Mouse (Mus musculus): ENCODE measurements at regions not wholly inside any gene's neighbourhood (a gene's known extent, or its start where the extent isn't known, plus 50 kb on each side); places are given as distances from the start of the nearest gene placed in this dataset.
A peak's percentile ranks its signal among the peaks of the same experiment; 100 is the strongest.

DNA sequence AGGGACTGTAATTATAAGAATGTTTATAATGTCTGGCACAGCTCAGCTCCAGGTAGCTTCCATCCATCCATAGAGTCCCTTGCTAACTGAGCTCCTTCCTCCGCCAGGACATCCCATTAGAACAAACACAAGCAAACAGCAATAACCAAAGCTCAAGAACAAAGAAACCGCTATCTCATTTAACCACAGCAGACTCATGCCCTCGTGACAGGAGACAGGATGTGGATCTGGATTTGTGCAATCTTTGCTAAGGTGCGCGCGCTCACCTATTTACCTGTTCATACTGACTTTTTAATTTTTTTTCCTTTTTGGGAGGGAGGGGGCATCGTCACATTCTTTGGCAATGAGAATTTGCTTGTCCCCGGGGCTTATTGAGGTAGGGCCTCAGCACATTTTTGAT, 71.3 kb upstream of the Slc38a2 start:
- TF ChIP-seq EP300 (IDR thresholded peaks at IDR 0.05; ENCODE audit: low read depth) (no peak), CTCF (IDR thresholded peaks at IDR 0.05; ENCODE audit: low read depth) (no peak)
- Histone ChIP-seq H3K27ac (ENCODE audit: low read depth) (no peak overlapping the region; the same call in 1 of the 2 replicates), H3K4me1 (ENCODE audit: insufficient read depth) (peaks cover 18% of the 10 kb centered on the region), H3K27me3 (ENCODE audit: insufficient read depth, low read length) (no peaks in the 10 kb centered on the region), H3K4me2 (ENCODE audit: low read depth, low read length) (no peak overlapping the region), H3K9me3 (ENCODE audit: low read length) (no peaks in the 10 kb centered on the region), H3K36me3 (replicated peaks; ENCODE audit: insufficient read depth, low read length) (no peaks in the 10 kb centered on the region), H3K4me3 (ENCODE audit: low read depth, low read length) (no peak overlapping the region), H3K9ac (replicated peaks) (no peak overlapping the region)
- 71% methylated on average over 8 of the region's 8 CpGs for WGBS (ENCODE audit: insufficient replicate concordance)
- no peak for ATAC-seq
- DNase-seq = no peak

DNA sequence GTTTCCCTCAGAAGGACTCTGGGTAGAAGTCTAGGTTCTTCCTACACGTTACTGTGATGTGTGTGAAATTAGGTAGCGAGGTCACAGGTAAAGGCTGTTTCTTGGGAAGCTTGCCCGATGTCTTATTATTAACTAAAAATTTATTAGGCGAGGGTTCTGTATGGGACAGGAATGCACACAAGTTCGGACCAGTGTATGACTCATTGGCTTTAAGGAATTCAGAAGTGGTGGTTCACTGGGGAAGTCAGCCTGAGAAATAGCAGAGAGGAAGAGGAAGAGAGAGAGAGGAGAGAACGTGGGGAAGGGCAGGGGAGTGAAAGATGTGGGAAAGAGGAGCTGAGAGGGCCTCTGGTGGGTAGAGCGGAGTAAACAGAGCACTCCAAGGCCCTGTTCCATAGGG, 70.8 kb upstream of the Slc38a2 start:
- Histone ChIP-seq H3K4me2 (ENCODE audit: low read depth, low read length) (no peak overlapping the region), H3K4me1 (ENCODE audit: insufficient read depth) (peaks cover 18% of the 10 kb centered on the region), H3K4me3 (ENCODE audit: low read depth, low read length) (no peak overlapping the region), H3K27ac (ENCODE audit: low read depth) (no peak overlapping the region; the same call in 1 of the 2 replicates), H3K36me3 (replicated peaks; ENCODE audit: insufficient read depth, low read length) (no peaks in the 10 kb centered on the region), H3K9ac (replicated peaks) (no peak overlapping the region), H3K27me3 (ENCODE audit: insufficient read depth, low read length) (no peaks in the 10 kb centered on the region), H3K9me3 (ENCODE audit: low read length) (no peaks in the 10 kb centered on the region)
- ATAC-seq (no peak), DNase-seq (no peak)
- WGBS (ENCODE audit: insufficient replicate concordance) = 68% methylated on average over 7 of the region's 7 CpGs
- TF ChIP-seq CTCF (IDR thresholded peaks at IDR 0.05; ENCODE audit: low read depth) (no peak), EP300 (IDR thresholded peaks at IDR 0.05; ENCODE audit: low read depth) (no peak)

DNA sequence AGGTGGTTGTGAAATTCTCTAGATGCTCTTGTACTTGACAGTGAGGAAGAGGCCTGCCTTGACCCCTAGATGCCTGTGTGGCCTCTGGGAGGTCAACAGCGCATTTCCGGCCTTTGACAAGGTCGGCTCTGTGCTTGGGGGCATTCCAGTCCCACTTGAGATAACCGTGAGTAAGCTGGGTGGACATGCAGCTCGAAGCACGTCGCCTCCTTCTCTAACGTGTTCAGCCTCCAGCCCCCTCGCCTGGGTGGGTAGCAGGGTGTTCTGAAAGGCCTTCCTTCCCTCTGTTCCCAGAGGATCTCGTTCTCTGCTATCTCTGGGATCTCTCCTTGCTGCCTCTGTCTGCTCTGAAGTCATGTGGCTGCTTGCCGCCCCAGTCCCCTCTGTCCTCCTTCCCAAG, 70.2 kb upstream of the Slc38a2 start:
- Histone ChIP-seq H3K36me3 (replicated peaks; ENCODE audit: insufficient read depth, low read length) (no peaks in the 10 kb centered on the region), H3K4me1 (ENCODE audit: insufficient read depth) (peaks cover 16% of the 10 kb centered on the region), H3K27me3 (ENCODE audit: insufficient read depth, low read length) (no peaks in the 10 kb centered on the region), H3K4me3 (ENCODE audit: low read depth, low read length) (no peak overlapping the region), H3K9ac (replicated peaks) (no peak overlapping the region), H3K9me3 (ENCODE audit: low read length) (no peaks in the 10 kb centered on the region), H3K27ac (ENCODE audit: low read depth) (no peak overlapping the region), H3K4me2 (ENCODE audit: low read depth, low read length) (no peak overlapping the region)
- DNase-seq (no peak), ATAC-seq (no peak)
- TF ChIP-seq CTCF (IDR thresholded peaks at IDR 0.05; ENCODE audit: low read depth) (no peak), EP300 (IDR thresholded peaks at IDR 0.05; ENCODE audit: low read depth) (no peak)
- WGBS (ENCODE audit: insufficient replicate concordance) = 76% methylated on average over 11 of the region's 11 CpGs

DNA sequence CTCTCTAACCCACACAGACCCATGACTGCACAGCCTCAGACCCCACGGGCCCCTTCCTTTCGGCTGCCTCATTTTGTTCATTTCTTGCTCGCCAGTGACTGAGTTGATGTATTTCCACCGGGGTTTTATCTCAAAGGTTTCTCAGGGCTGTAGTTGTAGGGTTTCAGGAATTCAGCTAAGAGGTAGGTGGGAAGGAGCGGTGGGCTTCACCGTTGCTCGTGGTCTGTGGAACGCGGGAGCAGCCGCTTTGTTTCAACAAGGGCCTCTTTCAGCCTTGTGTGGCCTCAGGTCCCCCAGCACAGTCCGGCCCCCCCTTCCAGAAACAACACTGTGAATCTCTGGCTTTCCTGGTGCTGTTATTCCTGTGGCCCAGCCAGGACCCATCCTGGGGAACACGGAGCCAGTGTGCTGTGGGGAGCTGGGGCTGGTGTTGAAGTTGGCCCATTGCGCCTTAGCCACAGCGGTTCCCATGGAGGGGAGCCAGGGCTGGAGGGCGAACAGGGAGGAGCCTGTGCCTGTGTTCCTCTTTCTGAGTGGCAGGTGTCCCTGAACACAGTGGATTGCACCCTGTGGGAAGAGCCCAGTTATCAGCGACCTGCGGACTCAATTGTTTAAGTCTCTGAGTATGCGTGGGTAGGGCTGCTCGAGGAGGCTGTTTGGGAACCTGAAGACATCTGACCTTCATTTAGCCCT, 68.9 kb upstream of the Slc38a2 start:
- Histone ChIP-seq H3K4me2 (ENCODE audit: low read depth, low read length) (no peak overlapping the region), H3K27ac (ENCODE audit: low read depth) (no peak overlapping the region), H3K36me3 (replicated peaks; ENCODE audit: insufficient read depth, low read length) (no peaks in the 10 kb centered on the region), H3K4me3 (ENCODE audit: low read depth, low read length) (no peak overlapping the region), H3K4me1 (ENCODE audit: insufficient read depth) (peaks cover 12% of the 10 kb centered on the region), H3K9ac (replicated peaks) (no peak overlapping the region), H3K9me3 (ENCODE audit: low read length) (no peaks in the 10 kb centered on the region), H3K27me3 (ENCODE audit: insufficient read depth, low read length) (no peaks in the 10 kb centered on the region)
- peak; percentile 41 for DNase-seq
- 52% methylated on average over 19 of the region's 19 CpGs for WGBS (ENCODE audit: insufficient replicate concordance)
- peak; percentile 60 for ATAC-seq
- TF ChIP-seq CTCF (IDR thresholded peaks at IDR 0.05; ENCODE audit: low read depth) (no peak), EP300 (IDR thresholded peaks at IDR 0.05; ENCODE audit: low read depth) (no peak)

DNA sequence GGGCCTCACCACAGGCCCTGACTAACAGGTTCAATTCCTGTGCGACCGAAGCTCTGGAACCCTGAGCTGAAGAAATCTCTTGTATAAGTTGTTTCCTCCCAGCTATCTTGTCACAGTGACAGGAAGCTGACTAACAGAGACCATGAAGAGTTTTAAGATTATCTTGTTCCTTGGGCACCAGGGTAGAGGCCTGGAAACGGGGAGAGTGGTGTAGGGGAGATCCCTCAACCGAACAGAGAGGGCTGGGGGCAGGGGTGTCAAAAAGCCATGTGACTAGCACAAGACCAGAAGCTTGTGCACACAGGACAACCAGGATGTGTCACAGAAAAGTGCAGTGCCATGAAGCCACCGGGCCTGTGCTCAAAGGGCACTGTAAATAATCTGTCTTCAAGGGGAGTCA, 67.7 kb upstream of the Slc38a2 start:
- Histone ChIP-seq H3K9ac (replicated peaks) (no peak overlapping the region), H3K4me2 (ENCODE audit: low read depth, low read length) (no peak overlapping the region), H3K27me3 (ENCODE audit: insufficient read depth, low read length) (no peaks in the 10 kb centered on the region), H3K36me3 (replicated peaks; ENCODE audit: insufficient read depth, low read length) (no peaks in the 10 kb centered on the region), H3K4me1 (ENCODE audit: insufficient read depth) (peaks cover 12% of the 10 kb centered on the region), H3K4me3 (ENCODE audit: low read depth, low read length) (no peak overlapping the region), H3K9me3 (ENCODE audit: low read length) (no peaks in the 10 kb centered on the region), H3K27ac (ENCODE audit: low read depth) (no peak overlapping the region)
- ATAC-seq (no peak), DNase-seq (no peak)
- WGBS (ENCODE audit: insufficient replicate concordance) = 42% methylated on average over 5 of the region's 5 CpGs
- TF ChIP-seq CTCF (IDR thresholded peaks at IDR 0.05; ENCODE audit: low read depth) (no peak), EP300 (IDR thresholded peaks at IDR 0.05; ENCODE audit: low read depth) (no peak)

DNA sequence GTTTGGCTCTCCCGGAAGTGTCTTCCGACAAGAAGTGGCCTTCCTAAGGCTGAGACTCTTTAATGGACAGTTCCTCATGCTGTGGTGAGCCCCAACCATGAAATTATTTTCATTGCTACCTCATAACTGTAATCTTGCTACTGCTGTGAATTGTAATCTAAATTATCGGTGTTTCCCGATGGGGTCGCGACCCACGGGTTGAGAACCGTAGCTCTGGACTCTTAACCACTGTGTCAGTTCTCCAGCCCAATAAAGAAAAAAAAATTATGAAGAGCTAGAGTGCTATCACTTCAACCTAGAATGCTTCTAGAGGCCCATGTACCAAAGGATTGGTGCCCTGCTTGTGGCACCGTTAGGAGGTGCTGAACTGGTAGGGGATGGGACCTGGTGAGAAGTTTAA, 66.7 kb upstream of the Slc38a2 start:
- H3K27me3 ChIP-seq (ENCODE audit: insufficient read depth, low read length) = no peaks in the 10 kb centered on the region
- no peak overlapping the region for H3K9ac ChIP-seq (replicated peaks)
- WGBS (ENCODE audit: insufficient replicate concordance) = 88% methylated on average over 9 of the region's 9 CpGs
- DNase-seq (no peak), ATAC-seq (no peak)
- no peaks in the 10 kb centered on the region for H3K9me3 ChIP-seq (ENCODE audit: low read length)
- no peak overlapping the region for H3K27ac ChIP-seq (ENCODE audit: low read depth)
- H3K4me1 ChIP-seq (ENCODE audit: insufficient read depth) = peaks cover 12% of the 10 kb centered on the region
- H3K4me3 ChIP-seq (ENCODE audit: low read depth, low read length) = no peak overlapping the region
- no peak for TF ChIP-seq CTCF (IDR thresholded peaks at IDR 0.05; ENCODE audit: low read depth)
- no peak for TF ChIP-seq EP300 (IDR thresholded peaks at IDR 0.05; ENCODE audit: low read depth)
- H3K36me3 ChIP-seq (replicated peaks; ENCODE audit: insufficient read depth, low read length) = no peaks in the 10 kb centered on the region
- no peak overlapping the region for H3K4me2 ChIP-seq (ENCODE audit: low read depth, low read length)

All from liver, postnatal 0 days (tissue).